Mouse (Mus musculus) lung, postnatal 0 days (tissue): ENCODE measurements around the gene Ubr3. TPM values are rescaled to one million over a fixed set of nuclear protein-coding genes. Genes with fewer than 3 reads are reported as not detected.

ENCODE experiments used
- ATAC-seq: fragments of 200-750 bp; cut with Nextera tagmentation; 2 replicates; pipeline ENCODE4 v1.8.0; 2017; ENCODE audit warnings: moderate library complexity
- DNase-seq: peaks from one replicate; pipeline ENCODE4 v3.0.0-alpha.2; 2016; ENCODE audit warnings: low spot score
- H3K27ac ChIP-seq: fragments of 300-500 bp; sonication (generic); 2 replicates; pipeline ENCODE4 v1.5.1; 2014; ENCODE audit warnings: antibody characterized with exemption, mild to moderate bottlenecking, low read length, mixed read lengths
- H3K27me3 ChIP-seq: fragments of 300-500 bp; sonication (generic); replicated peaks from 2 replicates; pipeline ENCODE4 v1.6.1; 2014; ENCODE audit warnings: low read length, mixed read lengths; ENCODE audit not compliant: insufficient read depth
- H3K36me3 ChIP-seq: fragments of 300-500 bp; sonication (generic); 2 replicates; pipeline ENCODE4 v1.6.1; 2014; ENCODE audit warnings: low read length, mixed read lengths; ENCODE audit not compliant: insufficient read depth
- H3K4me1 ChIP-seq: fragments of 300-500 bp; sonication (generic); 2 replicates; pipeline ENCODE4 v1.6.1; 2014; ENCODE audit warnings: antibody characterized with exemption, low read depth, low read length, mixed read lengths; ENCODE audit not compliant: insufficient read depth
- H3K4me2 ChIP-seq: fragments of 300-500 bp; sonication (generic); replicated peaks from 2 replicates; pipeline ENCODE4 v1.6.1; 2014; ENCODE audit warnings: low read depth, mild to moderate bottlenecking, low read length, moderate library complexity, mixed read lengths
- H3K4me3 ChIP-seq: fragments of 300-500 bp; sonication (generic); 2 replicates; pipeline ENCODE4 v1.5.1; 2014; ENCODE audit warnings: low read depth, low read length
- H3K9ac ChIP-seq: fragments of 300-500 bp; sonication (generic); replicated peaks from 2 replicates; pipeline ENCODE4 v1.6.1; 2014; ENCODE audit warnings: low read depth, mild to moderate bottlenecking
- H3K9me3 ChIP-seq: fragments of 300-500 bp; sonication (generic); 2 replicates; pipeline ENCODE4 v1.6.1; 2016; ENCODE audit warnings: low read length, mixed read lengths
- CTCF ChIP-seq: IDR thresholded peaks from 2 replicates; pipeline ENCODE4 v1.5.1; 2016; ENCODE audit warnings: antibody characterized with exemption, mild to moderate bottlenecking
- EP300 ChIP-seq: IDR thresholded peaks from 2 replicates; pipeline ENCODE4 v1.6.1; 2016; ENCODE audit warnings: antibody characterized with exemption, mild to moderate bottlenecking, control low read depth
- WGBS: fragments of 180-500 bp; shearing (Covaris S2); extraction: QIAGEN DNeasy Blood & Tissue Kit; methylation state at CpG from one replicate; pipeline ENCODE4 v1.1.7; 2014; 5-methylcytosine and 5-hydroxymethylcytosine counted together
- polyA plus RNA-seq: library from polyadenylated mRNA; unstranded; fragments of >200 nt; fragmentation: Nextera tagmentation; extraction: Ambion mirVana; gene quantifications from 2 replicates; pipeline ENCODE4 v1.2.1, GENCODE M21; 2015

Ubr3 gene
- polyA plus RNA-seq, 1 experiment from 2014 or later, result 10.4 TPM

- no peaks in the 10 kb centered on the region for H3K27me3 ChIP-seq
- H3K9ac ChIP-seq, result no peak overlapping the region
- ATAC-seq (no peak), DNase-seq (no peak)
- H3K9me3 ChIP-seq, result no peaks in the 10 kb centered on the region
- no peak overlapping the region for H3K4me2 ChIP-seq
- 89% methylated on average over 5 of the region's 5 CpGs for WGBS
- H3K4me3 ChIP-seq, result no peak overlapping the region
- no peak overlapping the region for H3K27ac ChIP-seq
- no peaks in the 10 kb centered on the region for H3K4me1 ChIP-seq
- peaks cover 22% of the 10 kb centered on the region; the same call in 1 of the 2 replicates for H3K36me3 ChIP-seq
- TF ChIP-seq EP300, result no peak
- TF ChIP-seq CTCF, result no peak
Measured at GRCm38 (mm10) chr2:69936331-69936730, 39.3 kb downstream of the Ubr3 start.

- H3K27ac ChIP-seq, result no peak overlapping the region
- no peak for ATAC-seq
- no peak for DNase-seq
- TF ChIP-seq CTCF (no peak), EP300 (no peak)
- no peak overlapping the region for H3K4me3 ChIP-seq
- H3K9ac ChIP-seq, result no peak overlapping the region
- WGBS, result 81% methylated on average over 4 of the region's 4 CpGs
- peaks cover 22% of the 10 kb centered on the region; the same call in 1 of the 2 replicates for H3K36me3 ChIP-seq
- H3K27me3 ChIP-seq, result no peaks in the 10 kb centered on the region
- H3K9me3 ChIP-seq, result no peaks in the 10 kb centered on the region
- no peak overlapping the region for H3K4me2 ChIP-seq
- no peaks in the 10 kb centered on the region for H3K4me1 ChIP-seq
Measured at GRCm38 (mm10) chr2:69939226-69939625, 42.2 kb downstream of the Ubr3 start.

- WGBS, result 94% methylated on average over 5 of the region's 5 CpGs
- H3K9ac ChIP-seq, result no peak overlapping the region
- no peaks in the 10 kb centered on the region for H3K9me3 ChIP-seq
- H3K4me2 ChIP-seq, result no peak overlapping the region
- no peak overlapping the region for H3K27ac ChIP-seq
- no peak for TF ChIP-seq EP300
- peaks cover 22% of the 10 kb centered on the region; the same call in 1 of the 2 replicates for H3K36me3 ChIP-seq
- H3K4me3 ChIP-seq, result no peak overlapping the region
- H3K27me3 ChIP-seq, result no peaks in the 10 kb centered on the region
- H3K4me1 ChIP-seq, result no peaks in the 10 kb centered on the region
- no peak for ATAC-seq
- no peak for DNase-seq
Measured at GRCm38 (mm10) chr2:69939649-69940048, 42.6 kb downstream of the Ubr3 start.

GRCm38 (mm10) chr2:69941391-69942030 lies 44.5 kb downstream of the Ubr3 start:
- Histone ChIP-seq H3K27me3 (no peaks in the 10 kb centered on the region), H3K9ac (no peak overlapping the region), H3K4me3 (no peak overlapping the region), H3K9me3 (no peaks in the 10 kb centered on the region), H3K4me1 (no peaks in the 10 kb centered on the region), H3K36me3 (peaks cover 17% of the 10 kb centered on the region; the same call in 1 of the 2 replicates), H3K4me2 (no peak overlapping the region), H3K27ac (no peak overlapping the region)
- 92% methylated on average over 4 of the region's 4 CpGs for WGBS
- TF ChIP-seq EP300 (no peak), CTCF (no peak)
- no peak for DNase-seq
- ATAC-seq, result no peak

- Histone ChIP-seq H3K4me2 (no peak overlapping the region), H3K9ac (no peak overlapping the region), H3K27ac (no peak overlapping the region), H3K4me3 (no peak overlapping the region), H3K27me3 (no peaks in the 10 kb centered on the region), H3K9me3 (no peaks in the 10 kb centered on the region), H3K36me3 (peaks cover 10% of the 10 kb centered on the region; the same call in 1 of the 2 replicates), H3K4me1 (no peaks in the 10 kb centered on the region)
- 83% methylated on average over 8 of the region's 8 CpGs for WGBS
- no peak for ATAC-seq
- TF ChIP-seq EP300 (no peak), CTCF (no peak)
- DNase-seq, result no peak
Measured at GRCm38 (mm10) chr2:69952849-69953248, 55.8 kb downstream of the Ubr3 start.

GRCm38 (mm10) chr2:69955635-69956034 lies 58.6 kb downstream of the Ubr3 start:
- Histone ChIP-seq H3K36me3 (peaks cover 14% of the 10 kb centered on the region; the same call in 1 of the 2 replicates), H3K4me2 (no peak overlapping the region), H3K9ac (no peak overlapping the region), H3K4me3 (no peak overlapping the region), H3K4me1 (no peaks in the 10 kb centered on the region), H3K27me3 (no peaks in the 10 kb centered on the region), H3K27ac (no peak overlapping the region), H3K9me3 (no peaks in the 10 kb centered on the region)
- TF ChIP-seq EP300 (no peak), CTCF (peak; percentile 73)
- ATAC-seq, result no peak
- DNase-seq, result peak; percentile 62
- WGBS, result 35% methylated on average over 2 of the region's 2 CpGs
